In genomic region chr3:53462701-53463045, GRCm38 (mm10) we compare ENCODE assay signal across 8 mouse cellular contexts. TPM values are rescaled to one million over a fixed set of nuclear protein-coding genes. Genes with fewer than 3 reads are reported as not detected.
DNase-seq lines count a peak whose midpoint lies in the region; ATAC-seq lines count a peak whose summit lies in the region.

No protein-coding gene starts in this region.

- 4% methylated on average over 9 of the region's 9 CpGs for WGBS in kidney, embryonic 16.5 days
- 9% methylated on average over 9 of the region's 9 CpGs for WGBS in hindbrain, embryonic 12.5 days
- WGBS in midbrain, embryonic 14.5 days: 8% methylated on average over 9 of the region's 9 CpGs

- H3K36me3 ChIP-seq in kidney, embryonic 16.5 days (ENCODE audit: insufficient read depth, low read length): peaks cover 17% of the 10 kb centered on the region; the same call in 1 of the 2 replicates
- H3K36me3 ChIP-seq in hindbrain, embryonic 12.5 days: peaks cover 24% of the 10 kb centered on the region
- H3K36me3 ChIP-seq in midbrain, embryonic 14.5 days (ENCODE audit: control insufficient read depth, insufficient read depth, low read length): peaks cover 17% of the 10 kb centered on the region

- H3K9me3 ChIP-seq in kidney, embryonic 16.5 days (ENCODE audit: low read length): no peaks in the 10 kb centered on the region
- H3K9me3 ChIP-seq in hindbrain, embryonic 12.5 days (replicated peaks): no peaks in the 10 kb centered on the region
- no peaks in the 10 kb centered on the region for H3K9me3 ChIP-seq in midbrain, embryonic 14.5 days (ENCODE audit: control insufficient read depth, low read length)

- peak overlapping the region; percentile 93 for H3K27ac ChIP-seq in kidney, embryonic 16.5 days (ENCODE audit: low read length)
- peak overlapping the region; percentile 90 for H3K27ac ChIP-seq in hindbrain, embryonic 12.5 days
- H3K27ac ChIP-seq in midbrain, embryonic 14.5 days (replicated peaks; ENCODE audit: low read depth, low read length): peak overlapping the region; percentile 86

- DNase-seq in kidney, adult 18-20 months: no peak
- DNase-seq in WW6 (ENCODE audit: low read depth, low spot score): peak; percentile 52
- DNase-seq in midbrain, embryonic 14.5 days: no peak
- no peak for DNase-seq in cerebellum, adult 18-20 months
- no peak for DNase-seq in layer of hippocampus, adult 18-20 months (ENCODE audit: low spot score in 2 of 2)
- DNase-seq in thymus, postnatal 14 days: no peak

- peak overlapping the region; percentile 71 for H3K4me2 ChIP-seq in kidney, embryonic 16.5 days (replicated peaks; ENCODE audit: low read depth, low read length)
- peak overlapping the region; percentile 72 for H3K4me2 ChIP-seq in hindbrain, embryonic 12.5 days (replicated peaks)
- peak overlapping the region; percentile 83 for H3K4me2 ChIP-seq in midbrain, embryonic 14.5 days (ENCODE audit: low read length)

- H3K4me1 ChIP-seq in kidney, embryonic 16.5 days (ENCODE audit: insufficient read depth, low read length): peaks cover 27% of the 10 kb centered on the region
- peaks cover 38% of the 10 kb centered on the region for H3K4me1 ChIP-seq in hindbrain, embryonic 12.5 days
- peaks cover 23% of the 10 kb centered on the region for H3K4me1 ChIP-seq in midbrain, embryonic 14.5 days (ENCODE audit: control insufficient read depth, insufficient read depth, low read length)

- ATAC-seq in kidney, embryonic 16.5 days (ENCODE audit: low FRiP score, low TSS enrichment): no peak
- no peak for ATAC-seq in hindbrain, embryonic 12.5 days (ENCODE audit: low FRiP score)
- no peak for ATAC-seq in midbrain, embryonic 14.5 days (ENCODE audit: low FRiP score, low TSS enrichment)

- H3K9ac ChIP-seq in kidney, embryonic 16.5 days (replicated peaks; ENCODE audit: low read length): peak overlapping the region; percentile 89
- H3K9ac ChIP-seq in hindbrain, embryonic 12.5 days: peak overlapping the region; percentile 70
- H3K9ac ChIP-seq in midbrain, embryonic 14.5 days (replicated peaks; ENCODE audit: low read length): peak overlapping the region; percentile 74

- peak overlapping the region; percentile 82 for H3K4me3 ChIP-seq in kidney, embryonic 16.5 days (ENCODE audit: low read length)
- H3K4me3 ChIP-seq in hindbrain, embryonic 12.5 days: peak overlapping the region; percentile 80
- peak overlapping the region; percentile 83 for H3K4me3 ChIP-seq in midbrain, embryonic 14.5 days (replicated peaks; ENCODE audit: low read depth, low read length)

- H3K27me3 ChIP-seq in kidney, embryonic 16.5 days (ENCODE audit: insufficient read depth, low read length): no peaks in the 10 kb centered on the region
- no peaks in the 10 kb centered on the region for H3K27me3 ChIP-seq in hindbrain, embryonic 12.5 days
- H3K27me3 ChIP-seq in midbrain, embryonic 14.5 days (ENCODE audit: control insufficient read depth, insufficient read depth, low read length): no peaks in the 10 kb centered on the region

RNA-seq across cellular contexts. Expression of gene Nhlrc3, which starts 0.5 kb away (rescaled TPM):
- polyA plus RNA-seq in kidney, embryonic 16.5 days (2015; fragmentation: Nextera tagmentation; extraction: Ambion mirVana): 11.5 and 11.9 TPM in 2 replicates
- polyA plus RNA-seq in hindbrain, embryonic 12.5 days (2016; fragmentation: Nextera tagmentation; extraction: Ambion mirVana): 13.5 and 13.7 TPM in 2 replicates
- 7.9 and 10.0 TPM in 2 replicates for polyA plus RNA-seq in midbrain, embryonic 14.5 days (2014; fragmentation: Nextera tagmentation; extraction: Ambion mirVana)
- total RNA-seq in layer of hippocampus, adult 18-20 months (2021): 1 to 10 TPM; 8.3 to 8.6 TPM

RNA-seq across cellular contexts. Expression of gene Proser1, which starts 0.8 kb away (rescaled TPM):
- polyA plus RNA-seq in kidney, embryonic 16.5 days (2015; fragmentation: Nextera tagmentation; extraction: Ambion mirVana): 19.6 and 25.0 TPM in 2 replicates
- polyA plus RNA-seq in hindbrain, embryonic 12.5 days (2016; fragmentation: Nextera tagmentation; extraction: Ambion mirVana): 28.0 and 31.0 TPM in 2 replicates
- 20.9 and 21.8 TPM in 2 replicates for polyA plus RNA-seq in midbrain, embryonic 14.5 days (2014; fragmentation: Nextera tagmentation; extraction: Ambion mirVana)
- 10 to 100 TPM; 21.1 to 21.6 TPM for total RNA-seq in layer of hippocampus, adult 18-20 months (2021)

RNA-seq across cellular contexts. Expression of gene Stoml3, which starts 25.8 kb away (rescaled TPM):
- polyA plus RNA-seq in kidney, embryonic 16.5 days (2015; fragmentation: Nextera tagmentation; extraction: Ambion mirVana): 0.09 and 0.22 TPM in 2 replicates
- not detected in 2 replicates for polyA plus RNA-seq in hindbrain, embryonic 12.5 days (2016; fragmentation: Nextera tagmentation; extraction: Ambion mirVana)
- not detected in 2 replicates for polyA plus RNA-seq in midbrain, embryonic 14.5 days (2014; fragmentation: Nextera tagmentation; extraction: Ambion mirVana)
- 1 to 10 TPM in 1 of 2 experiments, under 1 TPM in 1; 0.87 to 1.5 TPM for total RNA-seq in layer of hippocampus, adult 18-20 months (2021)
